Mouse (Mus musculus) neural tube, embryonic 13.5 days (tissue): ENCODE results near the gene Eif2ak1. TPM values are rescaled to one million over a fixed set of nuclear protein-coding genes. Genes with fewer than 3 reads are reported as not detected.

Experiments
- ATAC-seq: fragments of 200-750 bp; cut with Nextera tagmentation; 2 replicates; pipeline ENCODE4 v1.8.0; 2017; ENCODE audit warnings: low read depth, mild to moderate bottlenecking, moderate TSS enrichment, moderate library complexity
- H3K27ac ChIP-seq: fragments of 300-500 bp; sonication (generic); replicated peaks from 2 replicates; pipeline ENCODE4 v1.5.1; 2015; ENCODE audit warnings: moderate library complexity, mild to moderate bottlenecking, inconsistent platforms
- H3K27me3 ChIP-seq: fragments of 300-500 bp; sonication (generic); 2 replicates; pipeline ENCODE4 v1.6.1; 2015; ENCODE audit warnings: mild to moderate bottlenecking, inconsistent platforms
- H3K36me3 ChIP-seq: fragments of 300-500 bp; sonication (generic); 2 replicates; pipeline ENCODE4 v1.6.1; 2015; ENCODE audit warnings: mild to moderate bottlenecking, inconsistent platforms
- H3K4me1 ChIP-seq: fragments of 300-500 bp; sonication (generic); replicated peaks from 2 replicates; pipeline ENCODE4 v1.6.1; 2015; ENCODE audit warnings: inconsistent platforms
- H3K4me2 ChIP-seq: fragments of 300-500 bp; sonication (generic); 2 replicates; pipeline ENCODE4 v1.6.1; 2015; ENCODE audit warnings: inconsistent platforms, mild to moderate bottlenecking, moderate library complexity
- H3K4me3 ChIP-seq: fragments of 300-500 bp; sonication (generic); 2 replicates; pipeline ENCODE4 v1.5.1; 2015; ENCODE audit warnings: mild to moderate bottlenecking, inconsistent platforms
- H3K9ac ChIP-seq: fragments of 300-500 bp; sonication (generic); 2 replicates; pipeline ENCODE4 v1.6.1; 2015; ENCODE audit warnings: moderate library complexity, mild to moderate bottlenecking, inconsistent platforms
- H3K9me3 ChIP-seq: fragments of 300-500 bp; sonication (generic); 2 replicates; pipeline ENCODE4 v1.6.1; 2016; ENCODE audit warnings: inconsistent platforms
- WGBS: fragments of 180-500 bp; shearing (Covaris S2); methylation state at CpG from one replicate; pipeline ENCODE4 v1.1.7; 2015; 5-methylcytosine and 5-hydroxymethylcytosine counted together
- polyA plus RNA-seq: library from polyadenylated mRNA; unstranded; fragments of >200 nt; fragmentation: Nextera tagmentation; extraction: Ambion mirVana; gene quantifications from 2 replicates; pipeline ENCODE4 v1.2.1, GENCODE M21; 2015

Gene Eif2ak1
- polyA plus RNA-seq, 1 experiment from 2014 or later = 51.5 TPM

GRCm38 (mm10) chr5:143908926-143909325, 91.3 kb downstream of the Eif2ak1 start:
- Histone ChIP-seq H3K4me2 (peak overlapping the region; percentile 80), H3K4me3 (peak overlapping the region; percentile 62), H3K36me3 (peaks cover 22% of the 10 kb centered on the region), H3K4me1 (peaks cover 29% of the 10 kb centered on the region), H3K27me3 (no peaks in the 10 kb centered on the region), H3K9me3 (no peaks in the 10 kb centered on the region), H3K9ac (peak overlapping the region; percentile 76), H3K27ac (peak overlapping the region; percentile 85)
- ATAC-seq = no peak
- WGBS = 2% methylated on average over 9 of the region's 9 CpGs

GRCm38 (mm10) chr5:143909417-143910400, 92.1 kb downstream of the Eif2ak1 start, which contains the start of the genes Aimp2 and Pms2:
Gene Aimp2 (minus strand): TSS chr5:143909847.
Gene Pms2 (plus strand): TSS chr5:143909964.
- peak; percentile 100 for ATAC-seq
- Histone ChIP-seq H3K4me1 (peaks cover 29% of the 10 kb centered on the region), H3K9ac (peak within 1 kb of the TSS; percentile 76), H3K4me3 (peak within 1 kb of the TSS; percentile 62), H3K27me3 (no peaks in the 10 kb centered on the region), H3K36me3 (peaks cover 19% of the 10 kb centered on the region), H3K4me2 (peak within 1 kb of the TSS; percentile 80), H3K27ac (peak within 1 kb of the TSS; percentile 85), H3K9me3 (no peaks in the 10 kb centered on the region)
- under 1% methylated on average over 70 of the region's 70 CpGs for WGBS

- no peak for ATAC-seq
- no peaks in the 10 kb centered on the region for H3K27me3 ChIP-seq
- H3K36me3 ChIP-seq = peaks cover 54% of the 10 kb centered on the region
- no peak overlapping the region for H3K9ac ChIP-seq
- no peak overlapping the region for H3K4me2 ChIP-seq
- H3K9me3 ChIP-seq = no peaks in the 10 kb centered on the region
- peaks cover under 1% of the 10 kb centered on the region; the same call in 1 of the 2 replicates for H3K4me1 ChIP-seq
- 94% methylated on average over 9 of the region's 9 CpGs for WGBS
- H3K27ac ChIP-seq = no peak overlapping the region
- H3K4me3 ChIP-seq = no peak overlapping the region
Measured at GRCm38 (mm10) chr5:143916221-143916620, 98.6 kb downstream of the Eif2ak1 start.

GRCm38 (mm10) chr5:143917418-143917817, 99.8 kb downstream of the Eif2ak1 start:
- Histone ChIP-seq H3K9me3 (no peaks in the 10 kb centered on the region), H3K27me3 (no peaks in the 10 kb centered on the region), H3K4me2 (no peak overlapping the region), H3K36me3 (peaks cover 63% of the 10 kb centered on the region), H3K9ac (no peak overlapping the region), H3K4me3 (no peak overlapping the region), H3K4me1 (no peaks in the 10 kb centered on the region), H3K27ac (no peak overlapping the region)
- ATAC-seq = no peak
- 52% methylated on average over 5 of the region's 5 CpGs for WGBS

- Histone ChIP-seq H3K4me1 (no peaks in the 10 kb centered on the region), H3K4me3 (no peak overlapping the region), H3K9ac (no peak overlapping the region), H3K27me3 (no peaks in the 10 kb centered on the region), H3K9me3 (no peaks in the 10 kb centered on the region), H3K36me3 (peaks cover 70% of the 10 kb centered on the region), H3K4me2 (no peak overlapping the region), H3K27ac (no peak overlapping the region)
- 95% methylated on average over 3 of the region's 3 CpGs for WGBS
- no peak for ATAC-seq
Measured at GRCm38 (mm10) chr5:143918120-143918519, 100.5 kb downstream of the Eif2ak1 start.

- no peak for ATAC-seq
- no peak overlapping the region for H3K9ac ChIP-seq
- WGBS = 88% methylated on average over 6 of the region's 6 CpGs
Measured at GRCm38 (mm10) chr5:143924781-143925452, 107.3 kb downstream of the Eif2ak1 start.

GRCm38 (mm10) chr5:143927875-143928274, 110.3 kb downstream of the Eif2ak1 start, which contains the start of gene Gm42421:
Gene Gm42421 (plus strand): TSS chr5:143928175.
- Histone ChIP-seq H3K27ac (no peak within 1 kb of the TSS), H3K9me3 (no peaks in the 10 kb centered on the region), H3K4me1 (0 out of 2 replicates have a peak, but pooled peaks cover 3% of the 10 kb centered on the region), H3K36me3 (peaks cover 86% of the 10 kb centered on the region), H3K27me3 (no peaks in the 10 kb centered on the region), H3K9ac (no peak within 1 kb of the TSS), H3K4me2 (no peak within 1 kb of the TSS), H3K4me3 (no peak within 1 kb of the TSS)
- WGBS = 96% methylated on average over 8 of the region's 8 CpGs
- no peak for ATAC-seq

More at GRCm38 (mm10) chr5:143924781-143925452, 107.3 kb downstream of the Eif2ak1 start:
- Histone ChIP-seq H3K27ac (no peak overlapping the region), H3K4me2 (no peak overlapping the region), H3K36me3 (peaks cover 85% of the 10 kb centered on the region), H3K4me1 (no peaks in the 10 kb centered on the region), H3K4me3 (no peak overlapping the region), H3K9me3 (no peaks in the 10 kb centered on the region), H3K27me3 (no peaks in the 10 kb centered on the region)

GRCm38 (mm10) chr5:143929291-143929690, 111.7 kb downstream of the Eif2ak1 start:
- Histone ChIP-seq H3K9me3 (no peaks in the 10 kb centered on the region), H3K27me3 (no peaks in the 10 kb centered on the region), H3K36me3 (peaks cover 76% of the 10 kb centered on the region), H3K4me2 (no peak overlapping the region), H3K4me1 (0 out of 2 replicates have a peak, but pooled peaks cover 5% of the 10 kb centered on the region), H3K4me3 (no peak overlapping the region), H3K9ac (no peak overlapping the region), H3K27ac (no peak overlapping the region)
- no peak for ATAC-seq
- 97% methylated on average over 4 of the region's 4 CpGs for WGBS

- Histone ChIP-seq H3K27me3 (no peaks in the 10 kb centered on the region), H3K4me2 (no peak overlapping the region), H3K36me3 (peaks cover 62% of the 10 kb centered on the region), H3K9ac (no peak overlapping the region), H3K4me1 (0 out of 2 replicates have a peak, but pooled peaks cover 5% of the 10 kb centered on the region), H3K9me3 (no peaks in the 10 kb centered on the region), H3K27ac (no peak overlapping the region), H3K4me3 (no peak overlapping the region)
- no peak for ATAC-seq
- WGBS = 92% methylated on average over 12 of the region's 12 CpGs
Measured at GRCm38 (mm10) chr5:143930656-143931055, 113.1 kb downstream of the Eif2ak1 start.

- Histone ChIP-seq H3K27me3 (no peaks in the 10 kb centered on the region), H3K27ac (no peak overlapping the region), H3K9ac (no peak overlapping the region), H3K4me2 (no peak overlapping the region), H3K4me1 (0 out of 2 replicates have a peak, but pooled peaks cover 5% of the 10 kb centered on the region), H3K9me3 (no peaks in the 10 kb centered on the region), H3K36me3 (peaks cover 48% of the 10 kb centered on the region), H3K4me3 (no peak overlapping the region)
- no peak for ATAC-seq
- 83% methylated on average over 6 of the region's 6 CpGs for WGBS
Measured at GRCm38 (mm10) chr5:143931863-143932580, 114.4 kb downstream of the Eif2ak1 start.

- H3K27me3 ChIP-seq = no peaks in the 10 kb centered on the region
- 13% methylated on average over 8 of the region's 8 CpGs for WGBS
- H3K4me3 ChIP-seq = no peak within 1 kb of the TSS
- H3K27ac ChIP-seq = no peak within 1 kb of the TSS
- ATAC-seq = no peak
- H3K4me2 ChIP-seq = 0 out of 2 replicates have a peak within 1 kb of the TSS, but pooled peaks have one; percentile 19
- H3K9me3 ChIP-seq = no peaks in the 10 kb centered on the region
- 0 out of 2 replicates have a peak, but pooled peaks cover 5% of the 10 kb centered on the region for H3K4me1 ChIP-seq
- no peak within 1 kb of the TSS for H3K9ac ChIP-seq
- peaks cover 48% of the 10 kb centered on the region for H3K36me3 ChIP-seq
Measured at GRCm38 (mm10) chr5:143932831-143933230, 115.2 kb downstream of the Eif2ak1 start, which contains the start of gene Rsph10b. Gene Rsph10b (plus strand): TSS chr5:143933035.
